Mouse (Mus musculus) MEL (cell line): ENCODE results near the gene Abce1. TPM values are rescaled to one million over a fixed set of nuclear protein-coding genes. Genes with fewer than 3 reads are reported as not detected.

Experiments
- DNase-seq: peaks from one replicate; pipeline ENCODE4 v3.0.0; 2011; ENCODE audit warnings: low read depth, low spot score
- H3K27ac ChIP-seq: 2 replicates; pipeline ENCODE4 v1.5.1; 2012; ENCODE audit warnings: low read depth, mild to moderate bottlenecking, control low read depth, low read length, moderate library complexity; ENCODE audit not compliant: control insufficient read depth
- H3K27me3 ChIP-seq, 2 experiments: fragments of 150-350 bp in 1 of 2; sonication (generic) in 1 of 2; 2 replicates each; pipeline ENCODE4 v1.6.1; 2012; ENCODE audit warnings: low read length in 2 of 2, mild to moderate bottlenecking in 2 of 2, improper control_type of control experiment in 1 of 2, moderate library complexity in 1 of 2; ENCODE audit not compliant: insufficient read depth in 2 of 2, control insufficient read depth in 1 of 2
- H3K36me3 ChIP-seq, 2 experiments: 2 replicates each; pipeline ENCODE4 v1.6.1; 2012 to 2014; ENCODE audit warnings: low read length in 2 of 2, improper control_type of control experiment in 1 of 2, inconsistent platforms in 1 of 2, mild to moderate bottlenecking in 1 of 2; ENCODE audit not compliant: insufficient read depth in 2 of 2, control insufficient read depth in 1 of 2
- H3K4me1 ChIP-seq, 2 experiments: fragments of 150-350 bp in 1 of 2; sonication (generic) in 1 of 2; 2 replicates each; pipeline ENCODE4 v1.6.1; 2012; ENCODE audit warnings: low read length in 2 of 2, improper control_type of control experiment in 1 of 2, mild to moderate bottlenecking in 1 of 2; ENCODE audit not compliant: insufficient read depth in 2 of 2, control insufficient read depth in 1 of 2
- H3K4me3 ChIP-seq, 2 experiments: fragments of 150-350 bp in 1 of 2; sonication (generic) in 1 of 2; 2 replicates each; pipeline ENCODE4 v1.5.1; 2012; ENCODE audit warnings: low read depth in 2 of 2, low read length in 2 of 2, mild to moderate bottlenecking in 2 of 2, moderate library complexity in 2 of 2, control low read depth in 1 of 2, improper control_type of control experiment in 1 of 2; ENCODE audit not compliant: control insufficient read depth in 1 of 2, insufficient read depth in 1 of 2
- H3K79me2 ChIP-seq: 2 replicates; pipeline ENCODE4 v1.6.1; 2012; ENCODE audit warnings: mild to moderate bottlenecking, low read length, moderate library complexity; ENCODE audit not compliant: control insufficient read depth, poor library complexity, insufficient read depth
- H3K9ac ChIP-seq: 2 replicates; pipeline ENCODE4 v1.6.1; 2012; ENCODE audit warnings: low read depth, mild to moderate bottlenecking, control low read depth, low read length, moderate library complexity; ENCODE audit not compliant: control insufficient read depth, poor library complexity, severe bottlenecking
- H3K9me3 ChIP-seq: fragments of 150-350 bp; sonication (generic); replicated peaks from 2 replicates; pipeline ENCODE4 v1.6.1; 2012; ENCODE audit warnings: mild to moderate bottlenecking, low read length, improper control_type of control experiment, moderate library complexity; ENCODE audit not compliant: insufficient read depth
- BHLHE40 ChIP-seq: IDR thresholded peaks from 2 replicates; pipeline ENCODE4 v1.6.1; 2012; ENCODE audit warnings: low read depth, mild to moderate bottlenecking, inconsistent platforms, low read length, improper control_type of control experiment, borderline replicate concordance
- CHD1 ChIP-seq: IDR thresholded peaks from 2 replicates; pipeline ENCODE4 v1.6.1; 2012; ENCODE audit warnings: low read depth, mild to moderate bottlenecking, inconsistent platforms, low read length, improper control_type of control experiment
- E2F4 ChIP-seq: IDR thresholded peaks from 2 replicates; pipeline ENCODE4 v1.6.1; 2011; ENCODE audit warnings: low read depth, low read length, improper control_type of control experiment, borderline replicate concordance
- ELF1 ChIP-seq: IDR thresholded peaks from 2 replicates; pipeline ENCODE4 v1.6.1; 2014; ENCODE audit warnings: low read depth, mild to moderate bottlenecking, inconsistent platforms, low read length, improper control_type of control experiment, moderate library complexity
- EP300 ChIP-seq, 2 experiments: IDR thresholded peaks; 2 replicates each; pipeline ENCODE4 v1.6.1; 2011; ENCODE audit warnings: improper control_type of control experiment in 2 of 2, low read length in 2 of 2, low read depth in 1 of 2, mild to moderate bottlenecking in 1 of 2
- ETS1 ChIP-seq: IDR thresholded peaks from 2 replicates; pipeline ENCODE4 v1.6.1; 2012; ENCODE audit warnings: low read depth, mild to moderate bottlenecking, inconsistent platforms, low read length, improper control_type of control experiment, moderate library complexity
- GABPA ChIP-seq: IDR thresholded peaks from 2 replicates; pipeline ENCODE4 v1.6.1; 2012; ENCODE audit warnings: low read depth, mild to moderate bottlenecking, inconsistent platforms, low read length, improper control_type of control experiment, moderate library complexity
- GATA1 ChIP-seq: IDR thresholded peaks from 2 replicates; pipeline ENCODE4 v1.6.1; 2011; ENCODE audit warnings: low read depth, low read length, improper control_type of control experiment
- HCFC1 ChIP-seq: IDR thresholded peaks from 2 replicates; pipeline ENCODE4 v1.6.1; 2012; ENCODE audit warnings: low read depth, mild to moderate bottlenecking, inconsistent platforms, low read length, improper control_type of control experiment, moderate library complexity
- JUND ChIP-seq: IDR thresholded peaks from 2 replicates; pipeline ENCODE4 v1.6.1; 2011; ENCODE audit warnings: low read depth, mild to moderate bottlenecking, improper control_type of control experiment, low read length
- KAT2A ChIP-seq: conservative IDR thresholded peaks from 2 replicates; pipeline ENCODE4 v1.6.1; 2012; ENCODE audit warnings: low read depth, low read length, improper control_type of control experiment, inconsistent platforms
- MAFK ChIP-seq: IDR thresholded peaks from 2 replicates; pipeline ENCODE4 v1.6.1; 2011; ENCODE audit warnings: low read depth, mild to moderate bottlenecking, low read length, improper control_type of control experiment, borderline replicate concordance
- MAX ChIP-seq: IDR thresholded peaks from 2 replicates; pipeline ENCODE4 v1.6.1; 2011; ENCODE audit warnings: low read length, improper control_type of control experiment
- MAZ ChIP-seq: IDR thresholded peaks from 2 replicates; pipeline ENCODE4 v1.6.1; 2012; ENCODE audit warnings: low read depth, mild to moderate bottlenecking, inconsistent platforms, low read length, improper control_type of control experiment
- MEF2A ChIP-seq: IDR thresholded peaks from 2 replicates; pipeline ENCODE4 v1.6.1; 2014; ENCODE audit warnings: low read depth, mild to moderate bottlenecking, inconsistent platforms, low read length, improper control_type of control experiment; ENCODE audit not compliant: poor library complexity, insufficient replicate concordance, severe bottlenecking; ENCODE audit errors: extremely low read depth
- MXI1 ChIP-seq: IDR thresholded peaks from 2 replicates; pipeline ENCODE4 v1.6.1; 2011; ENCODE audit warnings: mild to moderate bottlenecking, low read depth, low read length, improper control_type of control experiment
- NELFE ChIP-seq: IDR thresholded peaks from 2 replicates; pipeline ENCODE4 v1.6.1; 2011; ENCODE audit warnings: low read depth, low read length, improper control_type of control experiment
- NRF1 ChIP-seq: IDR thresholded peaks from 2 replicates; pipeline ENCODE4 v1.6.1; 2014; ENCODE audit warnings: low read depth, mild to moderate bottlenecking, inconsistent platforms, low read length, improper control_type of control experiment, moderate library complexity; ENCODE audit not compliant: poor library complexity, insufficient read depth, severe bottlenecking
- POLR2A ChIP-seq, 2 experiments: IDR thresholded peaks; 2 replicates each; pipeline ENCODE4 v1.6.1; 2011 to 2012; ENCODE audit warnings: low read length in 2 of 2, mild to moderate bottlenecking in 2 of 2, control low read depth in 1 of 2, improper control_type of control experiment in 1 of 2, low read depth in 1 of 2, moderate library complexity in 1 of 2; ENCODE audit not compliant: control insufficient read depth in 1 of 2, insufficient read depth in 1 of 2, poor library complexity in 1 of 2
- POLR2AphosphoS2 ChIP-seq: IDR thresholded peaks from 2 replicates; pipeline ENCODE4 v1.6.1; 2011; ENCODE audit warnings: low read length, improper control_type of control experiment
- POLR2AphosphoS5 ChIP-seq: IDR thresholded peaks from 2 replicates; pipeline ENCODE4 v1.6.1; 2012; ENCODE audit warnings: low read depth, borderline replicate concordance, mild to moderate bottlenecking, inconsistent platforms, low read length, moderate library complexity, mixed read lengths
- RAD21 ChIP-seq: IDR thresholded peaks from 2 replicates; pipeline ENCODE4 v1.6.1; 2011; ENCODE audit warnings: mild to moderate bottlenecking, low read depth, low read length, improper control_type of control experiment
- RCOR1 ChIP-seq: IDR thresholded peaks from 2 replicates; pipeline ENCODE4 v1.6.1; 2012; ENCODE audit warnings: low read depth, mild to moderate bottlenecking, inconsistent platforms, low read length, improper control_type of control experiment
- SIN3A ChIP-seq: IDR thresholded peaks from 2 replicates; pipeline ENCODE4 v1.6.1; 2012; ENCODE audit warnings: low read length, improper control_type of control experiment, inconsistent platforms
- SMC3 ChIP-seq: IDR thresholded peaks from 2 replicates; pipeline ENCODE4 v1.6.1; 2011; ENCODE audit warnings: low read depth, low read length, improper control_type of control experiment
- TAL1 ChIP-seq: IDR thresholded peaks from 2 replicates; pipeline ENCODE4 v1.6.1; 2012; ENCODE audit warnings: mild to moderate bottlenecking, inconsistent platforms, low read length, moderate library complexity, mixed read lengths
- TBP ChIP-seq: IDR thresholded peaks from 2 replicates; pipeline ENCODE4 v1.8.0; 2011; ENCODE audit warnings: low read depth, low read length, improper control_type of control experiment
- TCF12 ChIP-seq: IDR thresholded peaks from 2 replicates; pipeline ENCODE4 v1.6.1; 2014; ENCODE audit warnings: low read depth, mild to moderate bottlenecking, inconsistent platforms, low read length, improper control_type of control experiment, moderate library complexity
- UBTF ChIP-seq: IDR thresholded peaks from 2 replicates; pipeline ENCODE4 v1.6.1; 2012; ENCODE audit warnings: low read depth, mild to moderate bottlenecking, inconsistent platforms, low read length, improper control_type of control experiment, moderate library complexity, borderline replicate concordance; ENCODE audit not compliant: insufficient read depth
- USF1 ChIP-seq: IDR thresholded peaks from 2 replicates; pipeline ENCODE4 v1.6.1; 2014; ENCODE audit warnings: low read depth, mild to moderate bottlenecking, inconsistent platforms, low read length, improper control_type of control experiment, moderate library complexity
- USF2 ChIP-seq, 2 experiments: IDR thresholded peaks; 2 replicates each; pipeline ENCODE4 v1.6.1; 2011 to 2012; ENCODE audit warnings: improper control_type of control experiment in 2 of 2, low read length in 2 of 2, borderline replicate concordance in 1 of 2, inconsistent platforms in 1 of 2, low read depth in 1 of 2, mild to moderate bottlenecking in 1 of 2; ENCODE audit not compliant: insufficient read depth in 1 of 2
- ZC3H11A ChIP-seq: IDR thresholded peaks from 2 replicates; pipeline ENCODE4 v1.6.1; 2012; ENCODE audit warnings: low read depth, mild to moderate bottlenecking, inconsistent platforms, low read length, improper control_type of control experiment
- ZKSCAN1 ChIP-seq: IDR thresholded peaks from 2 replicates; pipeline ENCODE4 v1.6.1; 2012; ENCODE audit warnings: low read depth, mild to moderate bottlenecking, inconsistent platforms, low read length, improper control_type of control experiment, moderate library complexity
- ZMIZ1 ChIP-seq: IDR thresholded peaks from 2 replicates; pipeline ENCODE4 v1.6.1; 2012; ENCODE audit warnings: low read depth, mild to moderate bottlenecking, inconsistent platforms, low read length, improper control_type of control experiment, moderate library complexity
- ZNF384 ChIP-seq: IDR thresholded peaks from 2 replicates; pipeline ENCODE4 v1.6.1; 2012; ENCODE audit warnings: low read depth, mild to moderate bottlenecking, inconsistent platforms, low read length, improper control_type of control experiment
- polyA plus RNA-seq, 2 experiments: library from polyadenylated mRNA; stranded (reverse) in 1 of 2; unstranded in 1 of 2; fragments of >175 nt in 1 of 2; fragments of >200 nt in 1 of 2; gene quantifications; 2 replicates each; pipeline versions ENCODE4 v1.2.1 to v1.2.4; 2012; ENCODE audit warnings: low replicate concordance in 2 of 2, low read depth in 1 of 2; ENCODE audit not compliant: insufficient read length in 2 of 2, insufficient read depth in 1 of 2, missing spikeins in 1 of 2
- total RNA-seq: library from RNA; depleted of rRNA; stranded (reverse); fragments of 300-350 nt; gene quantifications from 2 replicates; pipeline ENCODE4 v1.2.3, GENCODE M21; 2012

Abce1 gene
- total and polyA plus RNA-seq, 3 experiments: 141 to 293 (median 174) TPM

DNA sequence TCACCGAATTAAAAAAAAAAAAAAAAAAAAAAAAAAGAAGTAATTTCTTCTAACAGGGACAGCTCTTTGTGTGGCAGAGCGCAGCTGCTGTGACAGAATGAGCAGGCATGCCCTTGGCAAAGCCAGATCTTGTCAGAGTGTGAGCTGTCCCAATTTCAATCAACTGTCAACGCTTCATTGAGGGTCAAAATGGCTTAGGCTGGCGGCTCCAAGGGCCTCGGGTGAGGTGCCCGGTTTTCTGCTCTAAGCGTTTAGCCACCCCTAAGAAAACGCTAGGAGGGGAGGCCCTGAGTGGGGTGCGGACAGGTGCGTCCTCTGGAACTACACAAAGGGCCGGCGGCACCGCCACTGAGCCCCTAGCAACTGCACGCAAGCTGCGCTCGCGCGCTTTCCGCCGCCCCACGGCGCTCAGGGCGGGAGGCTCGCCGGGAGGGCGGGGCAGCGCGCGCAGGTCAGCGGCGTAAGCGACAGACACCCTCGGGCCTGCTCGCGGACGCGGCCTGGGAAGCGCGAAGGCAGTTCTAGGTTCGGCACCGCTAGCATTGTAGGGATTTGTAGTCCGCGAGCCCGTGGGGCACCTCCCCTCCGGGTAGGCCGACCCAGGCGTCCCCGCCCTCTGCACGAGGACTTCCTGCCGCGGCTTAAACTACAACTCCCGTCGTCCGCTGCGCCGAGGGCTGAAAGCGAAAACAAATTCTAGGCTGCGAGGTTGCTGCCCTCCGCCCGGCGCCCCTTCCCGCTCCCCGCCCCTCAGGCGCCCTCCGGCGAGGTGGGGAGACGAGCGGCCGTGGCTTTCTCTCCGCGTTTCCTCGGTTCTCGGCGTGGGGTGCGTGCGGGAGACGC lies 72.6 kb downstream of the Abce1 start:
- Histone ChIP-seq H3K9ac (peak overlapping the region; percentile 99), H3K4me1 (peaks cover 8 to 11% of the 10 kb centered on the region in 2 experiments), H3K36me3 (peaks cover 9 to 20% of the 10 kb centered on the region in 2 experiments), H3K79me2 (peaks cover 41% of the 10 kb centered on the region), H3K27me3 (no peaks in the 10 kb centered on the region), H3K9me3 (no peaks in the 10 kb centered on the region), H3K4me3 (peak overlapping the region; percentile 86 to 87), H3K27ac (peak overlapping the region; percentile 94)
- peak; percentile 99 for DNase-seq
- TF ChIP-seq ELF1 (peak; percentile 88), NELFE (peak; percentile 92), HCFC1 (peak; percentile 96), ZC3H11A (no peak), SMC3 (no peak), POLR2AphosphoS2 (peak; percentile 75; the same call in 1 of the 2 replicates), RAD21 (no peak), SIN3A (peak; percentile 85), POLR2AphosphoS5 (no peak), ZNF384 (peak; percentile 94), EP300 (IDR thresholded peaks at IDR 0.05; ENCODE audit: low read depth in 1 of 2, low read length in 2 of 2) (no peak), MXI1 (peak; percentile 89), UBTF (no peak), CHD1 (no peak), MAFK (no peak), NRF1 (peak; percentile 70), MAX (peak; percentile 31), E2F4 (peak; percentile 91), BHLHE40 (no peak), GABPA (no peak), RCOR1 (no peak), USF1 (0 out of 2 replicates have a peak, but pooled peaks have one; percentile 3), TCF12 (no peak), JUND (no peak), ETS1 (peak; percentile 58; the same call in 1 of the 2 replicates), MEF2A (no peak), KAT2A (peak; percentile 83), GATA1 (no peak), ZKSCAN1 (no peak), TBP (peak; percentile 44), MAZ (peak; percentile 50; the same call in 1 of the 2 replicates), TAL1 (no peak), POLR2A (IDR thresholded peaks at IDR 0.05; ENCODE audit: control insufficient read depth in 1 of 2, insufficient read depth in 1 of 2, low read depth in 1 of 2, low read length in 2 of 2, poor library complexity in 1 of 2) (peak; percentile 85 to 90), ZMIZ1 (peak; percentile 56; the same call in 1 of the 2 replicates), USF2 (IDR thresholded peaks at IDR 0.05; ENCODE audit: borderline replicate concordance in 1 of 2, insufficient read depth in 1 of 2, low read depth in 1 of 2, low read length in 2 of 2) (no peak)
